Mouse (Mus musculus): ENCODE results near the gene Wwc2. TPM values are rescaled to one million over a fixed set of nuclear protein-coding genes. Genes with fewer than 3 reads are reported as not detected.

The Wwc2 gene
- polyA plus RNA-seq (2014; fragmentation: Illumina TruSeq; extraction: RNeasy Lipid Tissue Mini Kit (QIAGEN cat#74804); ENCODE audit: low read depth, low replicate concordance): 31.2 TPM

GRCm38 (mm10) chr8:47990911-47991820 lies at the start of gene Wwc2:
Gene Wwc2 (minus strand): TSS chr8:47990924.

GRCm38 (mm10) chr8:47824182-47824581 lies 166.5 kb downstream of the Wwc2 start, which contains the start of gene Cldn22:
Gene Cldn22 (plus strand): TSS chr8:47824482.

GRCm38 (mm10) chr8:47821843-47822242 lies 168.9 kb downstream of the Wwc2 start, which contains the start of gene Cldn24:
Gene Cldn24 (plus strand): TSS chr8:47822143.

Other genes starting within 250 kb of the Wwc2 start
- gene Cldn24, start 168.8 kb downstream of the Wwc2 start, polyA plus RNA-seq (2014; fragmentation: Illumina TruSeq; extraction: RNeasy Lipid Tissue Mini Kit (QIAGEN cat#74804); ENCODE audit: low read depth, low replicate concordance): not detected
- gene Cldn22, start 166.4 kb downstream of the Wwc2 start, polyA plus RNA-seq (2014; fragmentation: Illumina TruSeq; extraction: RNeasy Lipid Tissue Mini Kit (QIAGEN cat#74804); ENCODE audit: low read depth, low replicate concordance): not detected
- 1.5 TPM for gene Dctd, start 108.2 kb upstream of the Wwc2 start, polyA plus RNA-seq (2014; fragmentation: Illumina TruSeq; extraction: RNeasy Lipid Tissue Mini Kit (QIAGEN cat#74804); ENCODE audit: low read depth, low replicate concordance)

Measured in testis, adult 10 weeks (tissue).